Mouse (Mus musculus): ENCODE data around the gene Samd4b. TPM values are rescaled to one million over a fixed set of nuclear protein-coding genes. Genes with fewer than 3 reads are reported as not detected.

Gene Samd4b
- polyA plus RNA-seq, 1 experiment from 2014 or later: 25.2 TPM

DNA sequence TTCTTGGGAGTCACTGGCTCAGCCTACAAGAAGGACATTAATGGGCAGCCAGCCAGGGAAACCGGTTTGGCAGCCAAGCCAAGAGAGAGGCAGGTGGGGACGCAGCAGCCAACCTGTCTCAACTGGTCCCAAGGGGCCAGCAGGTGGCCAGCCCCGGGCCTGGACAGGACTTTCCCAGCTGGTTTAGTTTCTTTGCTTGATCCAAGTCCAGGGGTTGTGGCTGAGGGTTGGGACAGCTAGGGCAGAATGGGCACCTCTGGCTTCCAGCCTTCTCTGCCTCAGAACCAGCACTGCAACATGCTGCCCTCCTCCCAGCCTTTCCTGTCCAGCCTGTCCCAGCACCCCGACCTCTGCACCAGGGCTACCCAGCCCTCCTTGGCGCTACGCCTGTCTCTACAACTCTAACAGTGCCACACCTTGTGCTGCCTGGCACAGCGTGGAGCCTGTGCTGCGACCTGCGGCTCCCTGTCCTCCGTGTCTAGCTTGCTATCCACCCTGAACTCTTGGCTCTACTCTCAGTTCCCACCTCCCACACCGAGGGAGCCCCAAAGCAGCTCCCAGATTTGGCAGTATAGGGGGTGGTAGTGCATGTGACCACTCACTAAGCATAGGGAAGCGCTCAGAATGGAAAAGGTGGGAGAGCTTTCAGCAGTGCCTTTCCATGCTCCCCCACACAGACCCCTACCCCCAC, 27.5 kb downstream of the Samd4b start:
- Histone ChIP-seq H3K9ac (ENCODE audit: low read length) (peak overlapping the region; percentile 25), H3K36me3 (ENCODE audit: control insufficient read depth, insufficient read depth, low read length) (peaks cover 39% of the 10 kb centered on the region), H3K27ac (replicated peaks in 1 of 2; ENCODE audit: control insufficient read depth in 1 of 2, insufficient read depth in 1 of 2, low read depth in 2 of 2, low read length in 2 of 2) (peak overlapping the region; percentile 7 to 13; a peak in 2 of 4 replicates), H3K4me1 (ENCODE audit: control insufficient read depth in 2 of 2, insufficient read depth in 2 of 2, low read length in 2 of 2) (peaks cover 32 to 35% of the 10 kb centered on the region in 2 experiments), H3K9me3 (ENCODE audit: control insufficient read depth, low read length) (no peaks in the 10 kb centered on the region), H3K4me3 (ENCODE audit: control insufficient read depth in 1 of 2, insufficient read depth in 1 of 2, low read depth in 1 of 2, low read length in 2 of 2) (no peak overlapping the region), H3K4me2 (ENCODE audit: low read length) (no peak overlapping the region), H3K27me3 (ENCODE audit: control insufficient read depth, insufficient read depth, low read length) (no peaks in the 10 kb centered on the region)
- ATAC-seq (ENCODE audit: insufficient number of reproducible peaks, insufficient read depth, low FRiP score, low read depth): no peak
- 57% methylated on average over 12 of the region's 12 CpGs for WGBS

GRCm38 (mm10) chr7:28568253-28568652, 29.7 kb downstream of the Samd4b start:
- H3K27me3 ChIP-seq (ENCODE audit: control insufficient read depth, insufficient read depth, low read length): no peaks in the 10 kb centered on the region
- no peak overlapping the region for H3K9ac ChIP-seq (ENCODE audit: low read length)
- H3K4me2 ChIP-seq (ENCODE audit: low read length): no peak overlapping the region
- H3K27ac ChIP-seq (replicated peaks in 1 of 2; ENCODE audit: control insufficient read depth in 1 of 2, insufficient read depth in 1 of 2, low read depth in 2 of 2, low read length in 2 of 2): no peak overlapping the region
- H3K9me3 ChIP-seq (ENCODE audit: control insufficient read depth, low read length): no peaks in the 10 kb centered on the region
- ATAC-seq (ENCODE audit: insufficient number of reproducible peaks, insufficient read depth, low FRiP score, low read depth): no peak
- peaks cover 29 to 32% of the 10 kb centered on the region in 2 experiments for H3K4me1 ChIP-seq (ENCODE audit: control insufficient read depth in 2 of 2, insufficient read depth in 2 of 2, low read length in 2 of 2)
- H3K4me3 ChIP-seq (ENCODE audit: control insufficient read depth in 1 of 2, insufficient read depth in 1 of 2, low read depth in 1 of 2, low read length in 2 of 2): no peak overlapping the region
- H3K36me3 ChIP-seq (ENCODE audit: control insufficient read depth, insufficient read depth, low read length): peaks cover 61% of the 10 kb centered on the region

GRCm38 (mm10) chr7:28567539-28567938, 30.4 kb downstream of the Samd4b start:
- Histone ChIP-seq H3K9ac (ENCODE audit: low read length) (no peak overlapping the region), H3K27me3 (ENCODE audit: control insufficient read depth, insufficient read depth, low read length) (no peaks in the 10 kb centered on the region), H3K27ac (replicated peaks in 1 of 2; ENCODE audit: control insufficient read depth in 1 of 2, insufficient read depth in 1 of 2, low read depth in 2 of 2, low read length in 2 of 2) (no peak overlapping the region), H3K4me2 (ENCODE audit: low read length) (no peak overlapping the region), H3K4me1 (ENCODE audit: control insufficient read depth in 2 of 2, insufficient read depth in 2 of 2, low read length in 2 of 2) (peaks cover 23 to 32% of the 10 kb centered on the region in 2 experiments), H3K36me3 (ENCODE audit: control insufficient read depth, insufficient read depth, low read length) (peaks cover 68% of the 10 kb centered on the region), H3K4me3 (ENCODE audit: control insufficient read depth in 1 of 2, insufficient read depth in 1 of 2, low read depth in 1 of 2, low read length in 2 of 2) (no peak overlapping the region), H3K9me3 (ENCODE audit: control insufficient read depth, low read length) (no peaks in the 10 kb centered on the region)
- 88% methylated on average over 4 of the region's 4 CpGs for WGBS
- ATAC-seq (ENCODE audit: insufficient number of reproducible peaks, insufficient read depth, low FRiP score, low read depth): no peak

DNA sequence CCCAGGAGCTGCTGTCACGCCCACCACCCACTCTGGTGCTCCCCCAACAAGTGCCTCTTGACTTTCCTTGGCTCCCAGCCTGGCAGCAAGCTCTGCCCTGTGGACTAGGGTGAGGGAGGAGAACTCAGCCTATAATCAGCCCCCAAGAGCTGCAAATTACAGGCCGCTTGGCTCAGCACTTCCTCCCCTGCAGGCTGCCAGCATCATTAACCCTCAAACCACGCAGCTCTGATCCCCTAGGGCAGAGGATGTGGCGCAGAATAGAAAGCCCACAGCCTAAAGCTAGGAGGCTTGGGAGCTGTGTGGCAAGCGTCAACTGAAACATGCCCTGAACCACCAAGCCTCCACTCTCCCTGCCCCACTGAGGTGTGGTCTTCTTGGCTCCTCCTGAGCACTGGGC, 32.5 kb downstream of the Samd4b start:
- no peak overlapping the region for H3K27ac ChIP-seq (replicated peaks in 1 of 2; ENCODE audit: control insufficient read depth in 1 of 2, insufficient read depth in 1 of 2, low read depth in 2 of 2, low read length in 2 of 2)

GRCm38 (mm10) chr7:28562951-28563350, 35.0 kb downstream of the Samd4b start:
- Histone ChIP-seq H3K4me3 (ENCODE audit: control insufficient read depth in 1 of 2, insufficient read depth in 1 of 2, low read depth in 1 of 2, low read length in 2 of 2) (no peak overlapping the region), H3K4me2 (ENCODE audit: low read length) (no peak overlapping the region), H3K27me3 (ENCODE audit: control insufficient read depth, insufficient read depth, low read length) (no peaks in the 10 kb centered on the region), H3K9ac (ENCODE audit: low read length) (no peak overlapping the region), H3K9me3 (ENCODE audit: control insufficient read depth, low read length) (no peaks in the 10 kb centered on the region), H3K36me3 (ENCODE audit: control insufficient read depth, insufficient read depth, low read length) (peaks cover 98% of the 10 kb centered on the region), H3K4me1 (ENCODE audit: control insufficient read depth in 2 of 2, insufficient read depth in 2 of 2, low read length in 2 of 2) (peaks cover under 1 to 6% of the 10 kb centered on the region in 2 experiments; a peak in 3 of 4 replicates), H3K27ac (replicated peaks in 1 of 2; ENCODE audit: control insufficient read depth in 1 of 2, insufficient read depth in 1 of 2, low read depth in 2 of 2, low read length in 2 of 2) (no peak overlapping the region)
- no peak for ATAC-seq (ENCODE audit: insufficient number of reproducible peaks, insufficient read depth, low FRiP score, low read depth)
- 92% methylated on average over 13 of the region's 13 CpGs for WGBS

More for the DNA sequence above, 32.5 kb downstream of the Samd4b start:
- Histone ChIP-seq H3K9ac (ENCODE audit: low read length) (no peak overlapping the region), H3K36me3 (ENCODE audit: control insufficient read depth, insufficient read depth, low read length) (peaks cover 89% of the 10 kb centered on the region), H3K9me3 (ENCODE audit: control insufficient read depth, low read length) (no peaks in the 10 kb centered on the region), H3K4me1 (ENCODE audit: control insufficient read depth in 2 of 2, insufficient read depth in 2 of 2, low read length in 2 of 2) (peaks cover 7 to 11% of the 10 kb centered on the region in 2 experiments; a peak in 3 of 4 replicates), H3K4me3 (ENCODE audit: control insufficient read depth in 1 of 2, insufficient read depth in 1 of 2, low read depth in 1 of 2, low read length in 2 of 2) (no peak overlapping the region), H3K4me2 (ENCODE audit: low read length) (no peak overlapping the region), H3K27me3 (ENCODE audit: control insufficient read depth, insufficient read depth, low read length) (no peaks in the 10 kb centered on the region)
- 87% methylated on average over 5 of the region's 5 CpGs for WGBS
- ATAC-seq (ENCODE audit: insufficient number of reproducible peaks, insufficient read depth, low FRiP score, low read depth): no peak

DNA sequence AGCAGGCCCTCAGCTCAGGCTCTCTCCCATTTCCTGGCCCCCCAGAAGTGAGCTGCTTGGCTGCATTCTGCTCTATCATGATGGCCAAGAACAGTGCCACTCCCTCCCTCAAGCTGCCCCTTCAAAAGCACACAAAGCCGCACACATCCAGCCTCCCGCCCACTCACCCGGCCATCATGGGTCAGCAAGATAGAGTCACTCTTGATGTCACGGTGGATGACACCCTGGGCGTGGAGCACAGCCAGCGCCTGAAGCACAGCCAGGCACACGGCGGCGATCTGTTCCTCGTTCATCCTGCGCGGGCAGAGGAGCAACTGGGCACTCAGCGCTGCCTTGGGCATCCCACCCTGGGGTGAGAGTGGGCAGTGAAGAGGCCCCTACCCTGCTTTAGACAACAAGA, 35.6 kb downstream of the Samd4b start:
- H3K4me3 ChIP-seq (ENCODE audit: control insufficient read depth in 1 of 2, insufficient read depth in 1 of 2, low read depth in 1 of 2, low read length in 2 of 2): no peak overlapping the region
- H3K27ac ChIP-seq (replicated peaks in 1 of 2; ENCODE audit: control insufficient read depth in 1 of 2, insufficient read depth in 1 of 2, low read depth in 2 of 2, low read length in 2 of 2): no peak overlapping the region
- peaks cover 92% of the 10 kb centered on the region for H3K36me3 ChIP-seq (ENCODE audit: control insufficient read depth, insufficient read depth, low read length)
- H3K9me3 ChIP-seq (ENCODE audit: control insufficient read depth, low read length): no peaks in the 10 kb centered on the region
- no peak for ATAC-seq (ENCODE audit: insufficient number of reproducible peaks, insufficient read depth, low FRiP score, low read depth)
- 89% methylated on average over 13 of the region's 13 CpGs for WGBS
- no peak overlapping the region for H3K9ac ChIP-seq (ENCODE audit: low read length)
- H3K4me2 ChIP-seq (ENCODE audit: low read length): no peak overlapping the region
- no peaks in the 10 kb centered on the region for H3K27me3 ChIP-seq (ENCODE audit: control insufficient read depth, insufficient read depth, low read length)
- peaks cover 5 to 12% of the 10 kb centered on the region in 2 experiments; a peak in 3 of 4 replicates for H3K4me1 ChIP-seq (ENCODE audit: control insufficient read depth in 2 of 2, insufficient read depth in 2 of 2, low read length in 2 of 2)

DNA sequence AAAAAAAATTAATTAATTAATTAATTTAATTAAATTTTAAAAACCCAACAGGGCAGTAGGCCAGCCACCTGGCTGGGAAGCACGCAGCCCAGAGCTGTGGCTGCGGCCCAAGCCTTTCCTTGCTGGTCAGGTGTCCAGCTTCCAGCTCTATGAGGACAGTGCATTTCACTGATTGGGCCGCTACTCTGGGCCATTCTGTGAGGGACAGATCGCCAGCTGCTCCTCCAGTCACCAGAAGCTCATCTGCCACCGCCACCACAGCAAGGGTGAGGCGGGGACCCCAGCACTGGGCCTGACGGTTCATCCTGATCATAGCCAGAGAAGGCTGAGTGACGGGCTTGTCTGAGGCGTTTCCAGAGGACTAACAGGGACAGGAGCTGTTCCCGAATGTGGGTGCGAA, 36.0 kb downstream of the Samd4b start:
- peaks cover 90% of the 10 kb centered on the region for H3K36me3 ChIP-seq (ENCODE audit: control insufficient read depth, insufficient read depth, low read length)
- no peak for ATAC-seq (ENCODE audit: insufficient number of reproducible peaks, insufficient read depth, low FRiP score, low read depth)
- peaks cover 5 to 13% of the 10 kb centered on the region in 2 experiments; a peak in 3 of 4 replicates for H3K4me1 ChIP-seq (ENCODE audit: control insufficient read depth in 2 of 2, insufficient read depth in 2 of 2, low read length in 2 of 2)
- 87% methylated on average over 11 of the region's 11 CpGs for WGBS
- no peaks in the 10 kb centered on the region for H3K27me3 ChIP-seq (ENCODE audit: control insufficient read depth, insufficient read depth, low read length)
- no peak overlapping the region for H3K4me2 ChIP-seq (ENCODE audit: low read length)
- no peak overlapping the region for H3K27ac ChIP-seq (replicated peaks in 1 of 2; ENCODE audit: control insufficient read depth in 1 of 2, insufficient read depth in 1 of 2, low read depth in 2 of 2, low read length in 2 of 2)
- H3K9me3 ChIP-seq (ENCODE audit: control insufficient read depth, low read length): no peaks in the 10 kb centered on the region
- H3K4me3 ChIP-seq (ENCODE audit: control insufficient read depth in 1 of 2, insufficient read depth in 1 of 2, low read depth in 1 of 2, low read length in 2 of 2): no peak overlapping the region
- H3K9ac ChIP-seq (ENCODE audit: low read length): no peak overlapping the region

DNA sequence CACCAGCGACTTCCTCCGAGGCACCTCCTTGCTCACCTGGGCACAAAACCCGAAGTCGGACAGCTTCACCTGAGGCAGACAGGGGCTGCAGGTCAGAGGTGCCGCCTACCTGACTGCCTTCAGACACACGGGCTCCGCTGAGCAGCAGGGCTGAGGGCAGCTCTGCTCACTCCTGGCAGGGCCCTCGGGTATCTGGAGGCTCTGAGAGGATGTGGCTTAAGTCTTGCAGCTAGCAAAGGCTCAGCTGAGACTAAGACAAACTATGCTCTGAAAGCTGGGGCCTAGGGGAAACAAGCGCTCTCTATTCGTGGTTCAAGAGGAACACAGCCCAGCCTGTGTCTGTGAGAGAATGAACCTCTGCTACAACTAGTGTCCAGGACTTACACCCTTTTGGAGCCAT, 37.1 kb downstream of the Samd4b start:
- no peak for ATAC-seq (ENCODE audit: insufficient number of reproducible peaks, insufficient read depth, low FRiP score, low read depth)
- H3K36me3 ChIP-seq (ENCODE audit: control insufficient read depth, insufficient read depth, low read length): peaks cover 80% of the 10 kb centered on the region
- no peak overlapping the region for H3K27ac ChIP-seq (replicated peaks in 1 of 2; ENCODE audit: control insufficient read depth in 1 of 2, insufficient read depth in 1 of 2, low read depth in 2 of 2, low read length in 2 of 2)
- no peaks in the 10 kb centered on the region for H3K9me3 ChIP-seq (ENCODE audit: control insufficient read depth, low read length)
- no peaks in the 10 kb centered on the region for H3K27me3 ChIP-seq (ENCODE audit: control insufficient read depth, insufficient read depth, low read length)
- H3K4me3 ChIP-seq (ENCODE audit: control insufficient read depth in 1 of 2, insufficient read depth in 1 of 2, low read depth in 1 of 2, low read length in 2 of 2): no peak overlapping the region
- 89% methylated on average over 10 of the region's 10 CpGs for WGBS
- H3K9ac ChIP-seq (ENCODE audit: low read length): no peak overlapping the region
- peaks cover 7 to 13% of the 10 kb centered on the region in 2 experiments; a peak in 3 of 4 replicates for H3K4me1 ChIP-seq (ENCODE audit: control insufficient read depth in 2 of 2, insufficient read depth in 2 of 2, low read length in 2 of 2)
- no peak overlapping the region for H3K4me2 ChIP-seq (ENCODE audit: low read length)
